Mouse (Mus musculus): ENCODE measurements around the gene Dnajc1.

DNA sequence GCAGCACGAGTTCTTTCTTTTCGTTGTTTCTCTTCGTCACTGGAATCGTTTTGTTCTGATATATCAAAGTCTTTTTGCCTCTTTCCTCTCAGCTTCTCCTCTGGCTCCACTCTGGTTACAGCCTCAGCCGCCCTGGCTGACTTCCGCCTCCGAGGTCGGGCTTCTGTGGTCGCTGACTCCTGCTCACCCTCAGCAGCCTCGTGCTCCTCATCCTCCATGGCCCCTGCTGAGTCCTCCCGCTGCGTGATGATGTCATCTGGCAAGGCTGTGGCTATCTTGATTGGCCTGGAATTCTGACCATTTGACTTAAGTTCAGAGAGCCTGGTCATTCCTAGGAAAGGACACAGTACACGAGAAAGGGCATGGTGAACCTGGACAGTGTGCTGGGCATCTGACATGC is 173.1 kb downstream of the Dnajc1 start:
- TF ChIP-seq CTCF (IDR thresholded peaks at IDR 0.05; ENCODE audit: borderline replicate concordance, control insufficient read depth, extremely low read depth, insufficient read depth, low read length, poor library complexity) = no peak
- no peak for TF ChIP-seq POLR2A (IDR thresholded peaks at IDR 0.05; ENCODE audit: control insufficient read depth, extremely low read depth, insufficient read depth, low read length, poor library complexity)
